Mouse (Mus musculus) liver, embryonic 14.5 days (tissue): ENCODE results near the gene Zbtb8a.

ENCODE experiments used
- CTCF ChIP-seq: IDR thresholded peaks from 2 replicates; pipeline ENCODE4 v1.5.1; 2016; ENCODE audit warnings: antibody characterized with exemption, low read depth, control low read depth
- EP300 ChIP-seq: IDR thresholded peaks from 2 replicates; pipeline ENCODE4 v1.6.1; 2016; ENCODE audit warnings: antibody characterized with exemption, low read depth

DNA sequence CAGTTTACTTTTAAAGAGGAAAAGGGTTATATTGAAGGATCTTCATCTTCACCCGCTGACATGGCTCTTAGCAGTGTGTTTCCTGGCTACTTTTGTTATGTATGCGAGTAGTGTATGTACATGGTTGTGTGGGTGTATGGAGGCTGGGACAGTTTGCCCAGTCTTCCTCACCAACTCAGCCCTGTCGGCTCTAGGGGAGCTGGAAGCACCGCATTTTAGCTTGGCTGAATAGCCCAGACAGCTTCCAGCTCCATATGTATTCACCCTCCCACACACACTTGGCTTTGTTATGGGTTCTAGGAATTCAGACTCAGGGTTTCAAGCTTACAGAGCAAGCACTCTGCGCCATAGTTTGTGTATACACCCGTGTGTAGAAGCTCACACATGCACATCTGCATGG is 26.8 kb downstream of the Zbtb8a start:
- TF ChIP-seq EP300, result no peak
- no peak for TF ChIP-seq CTCF
